Mouse (Mus musculus) regulatory T cell (primary cell): Measurements from ENCODE around the gene Gm8978.
"Not testable (repeated sequence)": the region's sequence is repeated elsewhere in the genome, so short reads cannot be mapped to it uniquely, and the experiment has no call there.

Source experiments
- in situ Hi-C: fragments of 300-600 bp; cut with MboI, MseI; formaldehyde crosslinking; loops from one replicate; pipeline ENCODE4 v1.15.1; 2025; ENCODE audit warnings: high pct_unique_total_duplicates

The Gm8978 gene

GRCm38 (mm10) chr19:33625152-33625551 lies at the start of gene Gm8978:
Gm8978 (minus strand) TSS chr19:33625252.
- in situ Hi-C loops: not testable (repeated sequence)

GRCm38 (mm10) chr19:33589626-33590302 lies 35.3 kb downstream of the Gm8978 start:
- in situ Hi-C loops: not testable (repeated sequence)

DNA sequence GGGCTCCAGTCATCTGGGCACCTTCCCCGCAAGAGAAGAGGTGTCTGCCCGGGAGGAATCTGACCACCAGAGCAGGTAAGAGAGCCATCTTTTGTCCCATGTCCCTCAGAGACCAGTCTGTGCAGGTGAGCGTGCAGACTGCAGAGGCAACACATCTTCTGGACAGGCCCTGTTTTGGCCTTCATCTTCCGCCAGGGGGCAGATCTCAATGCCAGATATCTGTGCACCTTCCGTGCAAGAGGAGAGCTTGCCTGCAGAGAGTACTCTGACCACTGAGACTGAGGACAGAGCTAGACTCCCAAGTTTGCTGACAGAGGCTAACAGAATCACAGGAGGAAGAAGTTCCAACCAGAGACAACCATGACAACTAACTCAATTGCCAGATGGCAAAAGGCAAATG lies 56.5 kb downstream of the Gm8978 start:
- in situ Hi-C loops: not testable (repeated sequence)
